Mouse (Mus musculus): ENCODE results near the gene Emg1. TPM values are rescaled to one million over a fixed set of nuclear protein-coding genes. Genes with fewer than 3 reads are reported as not detected.
A peak's percentile ranks its signal among the peaks of the same experiment; 100 is the strongest.
"Not testable (repeated sequence)": the region's sequence is repeated elsewhere in the genome, so short reads cannot be mapped to it uniquely, and the experiment has no call there.

Gene Emg1
- polyA plus RNA-seq, 1 experiment from 2014 or later = 233 TPM

- peaks cover 11% of the 10 kb centered on the region; the same call in 1 of the 2 replicates for H3K36me3 ChIP-seq (ENCODE audit: control insufficient read depth, insufficient read depth, low read length)
- peaks cover 20% of the 10 kb centered on the region; the same call in 1 of the 2 replicates for H3K4me1 ChIP-seq (ENCODE audit: control insufficient read depth, insufficient read depth, low read length)
- ATAC-seq (ENCODE audit: low FRiP score, low TSS enrichment) = no peak
- H3K9me3 ChIP-seq (ENCODE audit: control insufficient read depth, low read length) = no peaks in the 10 kb centered on the region
- WGBS = 71% methylated on average over 15 of the region's 15 CpGs
- H3K9ac ChIP-seq (ENCODE audit: low read depth, low read length) = no peak overlapping the region
- H3K27ac ChIP-seq (ENCODE audit: low read depth, low read length) = peak overlapping the region; percentile 39; the same call in 1 of the 2 replicates
- no peaks in the 10 kb centered on the region for H3K27me3 ChIP-seq (ENCODE audit: control insufficient read depth, insufficient read depth, low read length)
- no peak overlapping the region for H3K4me2 ChIP-seq (replicated peaks; ENCODE audit: low read depth, low read length)
- H3K4me3 ChIP-seq (ENCODE audit: low read length) = no peak overlapping the region
These were observed 17.6 kb downstream of the Emg1 start for GRCm38 (mm10) chr6:124694166-124694955.

- no peak overlapping the region for H3K9ac ChIP-seq (ENCODE audit: low read depth, low read length)
- no peak overlapping the region for H3K4me3 ChIP-seq (ENCODE audit: low read length)
- 20% methylated on average over 15 of the region's 15 CpGs for WGBS
- H3K4me1 ChIP-seq (ENCODE audit: control insufficient read depth, insufficient read depth, low read length) = peaks cover 20% of the 10 kb centered on the region; the same call in 1 of the 2 replicates
- H3K4me2 ChIP-seq (replicated peaks; ENCODE audit: low read depth, low read length) = no peak overlapping the region
- H3K27ac ChIP-seq (ENCODE audit: low read depth, low read length) = peak overlapping the region; percentile 65; the same call in 1 of the 2 replicates
- peak; percentile 88 for ATAC-seq (ENCODE audit: low FRiP score, low TSS enrichment)
- peaks cover 2% of the 10 kb centered on the region; the same call in 1 of the 2 replicates for H3K36me3 ChIP-seq (ENCODE audit: control insufficient read depth, insufficient read depth, low read length)
- H3K27me3 ChIP-seq (ENCODE audit: control insufficient read depth, insufficient read depth, low read length) = no peaks in the 10 kb centered on the region
- no peaks in the 10 kb centered on the region for H3K9me3 ChIP-seq (ENCODE audit: control insufficient read depth, low read length)
These were observed 18.6 kb downstream of the Emg1 start for GRCm38 (mm10) chr6:124693243-124693981.

- H3K27ac ChIP-seq (ENCODE audit: low read depth, low read length) = no peak overlapping the region
- H3K4me3 ChIP-seq (ENCODE audit: low read length) = no peak overlapping the region
- WGBS = 83% methylated on average over 3 of the region's 3 CpGs
- H3K36me3 ChIP-seq (ENCODE audit: control insufficient read depth, insufficient read depth, low read length) = no peaks in the 10 kb centered on the region
- ATAC-seq (ENCODE audit: low FRiP score, low TSS enrichment) = no peak
- peaks cover 20% of the 10 kb centered on the region; the same call in 1 of the 2 replicates for H3K4me1 ChIP-seq (ENCODE audit: control insufficient read depth, insufficient read depth, low read length)
- no peak overlapping the region for H3K4me2 ChIP-seq (replicated peaks; ENCODE audit: low read depth, low read length)
- H3K9me3 ChIP-seq (ENCODE audit: control insufficient read depth, low read length) = no peaks in the 10 kb centered on the region
- H3K9ac ChIP-seq (ENCODE audit: low read depth, low read length) = no peak overlapping the region
- H3K27me3 ChIP-seq (ENCODE audit: control insufficient read depth, insufficient read depth, low read length) = no peaks in the 10 kb centered on the region
These were observed 21.5 kb downstream of the Emg1 start for GRCm38 (mm10) chr6:124690517-124690916.

GRCm38 (mm10) chr6:124689011-124689410, 23.0 kb downstream of the Emg1 start:
- no peak overlapping the region for H3K4me2 ChIP-seq (replicated peaks; ENCODE audit: low read depth, low read length)
- peaks cover 14% of the 10 kb centered on the region; the same call in 1 of the 2 replicates for H3K4me1 ChIP-seq (ENCODE audit: control insufficient read depth, insufficient read depth, low read length)
- H3K9ac ChIP-seq (ENCODE audit: low read depth, low read length) = no peak overlapping the region
- H3K4me3 ChIP-seq (ENCODE audit: low read length) = no peak overlapping the region
- WGBS = 82% methylated on average over 3 of the region's 3 CpGs
- no peak overlapping the region for H3K27ac ChIP-seq (ENCODE audit: low read depth, low read length)
- no peaks in the 10 kb centered on the region for H3K36me3 ChIP-seq (ENCODE audit: control insufficient read depth, insufficient read depth, low read length)
- no peak for ATAC-seq (ENCODE audit: low FRiP score, low TSS enrichment)
- H3K9me3 ChIP-seq (ENCODE audit: control insufficient read depth, low read length) = no peaks in the 10 kb centered on the region
- H3K27me3 ChIP-seq (ENCODE audit: control insufficient read depth, insufficient read depth, low read length) = no peaks in the 10 kb centered on the region

- Histone ChIP-seq H3K4me2 (replicated peaks; ENCODE audit: low read depth, low read length) (no peak overlapping the region), H3K9me3 (ENCODE audit: control insufficient read depth, low read length) (no peaks in the 10 kb centered on the region)
These were observed 23.7 kb downstream of the Emg1 start for GRCm38 (mm10) chr6:124688151-124688758.

GRCm38 (mm10) chr6:124686644-124687043, 25.3 kb downstream of the Emg1 start:
- 94% methylated on average over 1 of the region's 1 CpGs for WGBS
- not testable (repeated sequence) for ATAC-seq (ENCODE audit: low FRiP score, low TSS enrichment)

More at GRCm38 (mm10) chr6:124688151-124688758, 23.7 kb downstream of the Emg1 start:
- WGBS = 83% methylated on average over 8 of the region's 8 CpGs
- ATAC-seq (ENCODE audit: low FRiP score, low TSS enrichment) = no peak
- no peaks in the 10 kb centered on the region for H3K36me3 ChIP-seq (ENCODE audit: control insufficient read depth, insufficient read depth, low read length)
- H3K4me3 ChIP-seq (ENCODE audit: low read length) = no peak overlapping the region
- peaks cover 6% of the 10 kb centered on the region; the same call in 1 of the 2 replicates for H3K4me1 ChIP-seq (ENCODE audit: control insufficient read depth, insufficient read depth, low read length)
- no peak overlapping the region for H3K9ac ChIP-seq (ENCODE audit: low read depth, low read length)
- H3K27me3 ChIP-seq (ENCODE audit: control insufficient read depth, insufficient read depth, low read length) = no peaks in the 10 kb centered on the region
- H3K27ac ChIP-seq (ENCODE audit: low read depth, low read length) = no peak overlapping the region

GRCm38 (mm10) chr6:124685606-124686386, 26.2 kb downstream of the Emg1 start:
- 89% methylated on average over 12 of the region's 12 CpGs for WGBS
- Histone ChIP-seq H3K27ac (ENCODE audit: low read depth, low read length) (no peak overlapping the region), H3K27me3 (ENCODE audit: control insufficient read depth, insufficient read depth, low read length) (no peaks in the 10 kb centered on the region), H3K4me3 (ENCODE audit: low read length) (no peak overlapping the region), H3K9me3 (ENCODE audit: control insufficient read depth, low read length) (no peaks in the 10 kb centered on the region), H3K4me2 (replicated peaks; ENCODE audit: low read depth, low read length) (no peak overlapping the region), H3K36me3 (ENCODE audit: control insufficient read depth, insufficient read depth, low read length) (no peaks in the 10 kb centered on the region), H3K4me1 (ENCODE audit: control insufficient read depth, insufficient read depth, low read length) (no peaks in the 10 kb centered on the region), H3K9ac (ENCODE audit: low read depth, low read length) (no peak overlapping the region)
- no peak for ATAC-seq (ENCODE audit: low FRiP score, low TSS enrichment)

More at GRCm38 (mm10) chr6:124686644-124687043, 25.3 kb downstream of the Emg1 start:
- H3K27me3 ChIP-seq (ENCODE audit: control insufficient read depth, insufficient read depth, low read length); H3K9ac ChIP-seq (ENCODE audit: low read depth, low read length); H3K4me2 ChIP-seq (replicated peaks; ENCODE audit: low read depth, low read length); H3K4me1 ChIP-seq (ENCODE audit: control insufficient read depth, insufficient read depth, low read length); H3K36me3 ChIP-seq (ENCODE audit: control insufficient read depth, insufficient read depth, low read length); H3K4me3 ChIP-seq (ENCODE audit: low read length); H3K9me3 ChIP-seq (ENCODE audit: control insufficient read depth, low read length); H3K27ac ChIP-seq (ENCODE audit: low read depth, low read length): not testable (repeated sequence)

GRCm38 (mm10) chr6:124683591-124684417, 28.2 kb downstream of the Emg1 start:
- 72% methylated on average over 14 of the region's 14 CpGs for WGBS
- H3K36me3 ChIP-seq (ENCODE audit: control insufficient read depth, insufficient read depth, low read length) = no peaks in the 10 kb centered on the region
- H3K4me2 ChIP-seq (replicated peaks; ENCODE audit: low read depth, low read length) = no peak overlapping the region
- no peak overlapping the region for H3K27ac ChIP-seq (ENCODE audit: low read depth, low read length)
- no peak overlapping the region for H3K4me3 ChIP-seq (ENCODE audit: low read length)
- ATAC-seq (ENCODE audit: low FRiP score, low TSS enrichment) = peak; percentile 25; the same call in 1 of the 2 replicates
- no peaks in the 10 kb centered on the region for H3K27me3 ChIP-seq (ENCODE audit: control insufficient read depth, insufficient read depth, low read length)
- no peak overlapping the region for H3K9ac ChIP-seq (ENCODE audit: low read depth, low read length)
- H3K9me3 ChIP-seq (ENCODE audit: control insufficient read depth, low read length) = no peaks in the 10 kb centered on the region
- no peaks in the 10 kb centered on the region for H3K4me1 ChIP-seq (ENCODE audit: control insufficient read depth, insufficient read depth, low read length)

Data from kidney, embryonic 14.5 days (tissue).